23 mouse cellular contexts compared by ENCODE assay signal in genomic region chr1:59543911-59544310, GRCm38 (mm10). TPM values are rescaled to one million over a fixed set of nuclear protein-coding genes. Genes with fewer than 3 reads are reported as not detected.
"Had no signal": no experiment of that assay in that cellular context is flagged by ENCODE, and none has a peak within 500 bp of the region (broad histone marks: within the 10 kb centered on the region; RNA-seq: fewer than 3 reads in every experiment).

No protein-coding gene starts in this region.

- H3K36me3 ChIP-seq: kidney, embryonic 15.5 days; limb, embryonic 12.5 days; limb, embryonic 15.5 days; midbrain, embryonic 12.5 days; midbrain, embryonic 15.5 days; neural tube, embryonic 13.5 days; stomach, embryonic 15.5 days had no signal

- ATAC-seq: liver, postnatal 0 days; lung, postnatal 0 days; midbrain, embryonic 15.5 days had no signal

- H3K4me2 ChIP-seq: kidney, embryonic 15.5 days; limb, embryonic 12.5 days; limb, embryonic 15.5 days; liver, embryonic 11.5 days; lung, embryonic 14.5 days; midbrain, embryonic 12.5 days; midbrain, embryonic 15.5 days; neural tube, embryonic 13.5 days; stomach, embryonic 15.5 days had no signal

- H3K27me3 ChIP-seq: kidney, embryonic 15.5 days; limb, embryonic 12.5 days; limb, embryonic 15.5 days; midbrain, embryonic 15.5 days; neural tube, embryonic 13.5 days; stomach, embryonic 15.5 days had no signal

- H3K4me1 ChIP-seq: stomach, embryonic 15.5 days had no signal

- H3K9me3 ChIP-seq: kidney, embryonic 15.5 days; limb, embryonic 12.5 days; limb, embryonic 15.5 days; midbrain, embryonic 12.5 days; midbrain, embryonic 15.5 days; neural tube, embryonic 13.5 days; stomach, embryonic 15.5 days had no signal

- DNase-seq: kidney, adult 8-10 months; kidney, postnatal 10 days; kidney, postnatal 4 days; left cerebral cortex, postnatal 4 days; liver, postnatal 0 days; lung, embryonic 14.5 days; retina, postnatal 1 day; right cerebral cortex, postnatal 4 days; thymus, postnatal 25 days had no signal

- H3K4me3 ChIP-seq: kidney, embryonic 15.5 days; limb, embryonic 12.5 days; limb, embryonic 15.5 days; megakaryocyte, embryonic 14.5 days; midbrain, embryonic 12.5 days; midbrain, embryonic 15.5 days; myocyte; neural tube, embryonic 13.5 days; stomach, embryonic 15.5 days had no signal

- H3K27ac ChIP-seq: limb, embryonic 12.5 days; limb, embryonic 15.5 days; liver, embryonic 14.5 days; macrophage; midbrain, embryonic 12.5 days; midbrain, embryonic 15.5 days; neural tube, embryonic 13.5 days; stomach, embryonic 15.5 days had no signal

- H3K9ac ChIP-seq: kidney, embryonic 15.5 days; limb, embryonic 12.5 days; limb, embryonic 15.5 days; liver, embryonic 14.5 days; liver, postnatal 0 days; lung, embryonic 14.5 days; midbrain, embryonic 12.5 days; midbrain, embryonic 15.5 days; neural tube, embryonic 13.5 days; stomach, embryonic 15.5 days had no signal

RNA-seq across cellular contexts. Expression of gene Gm973, which starts 27.8 kb away (rescaled TPM):
- total RNA-seq: neutrophil, adult 5-6 weeks had no signal
- polyA plus RNA-seq: liver, postnatal 0 days; lung, embryonic 14.5 days; macrophage; myocyte had no signal
